Mouse (Mus musculus): ENCODE results near the gene Mpdu1.

GRCm38 (mm10) chr11:69606832-69607231, 55.6 kb downstream of the Mpdu1 start:
- TF ChIP-seq ZC3H11A (IDR thresholded peaks at IDR 0.05; ENCODE audit: low read depth, low read length) (no peak), MYB (IDR thresholded peaks at IDR 0.05; ENCODE audit: low read depth, low read length) (no peak), CHD2 (IDR thresholded peaks at IDR 0.05; ENCODE audit: low read length) (no peak), POLR2A (IDR thresholded peaks at IDR 0.05; ENCODE audit: control insufficient read depth in 1 of 2, insufficient read depth in 1 of 2, low read depth in 1 of 2, low read length in 2 of 2, poor library complexity in 1 of 2) (no peak), UBTF (IDR thresholded peaks at IDR 0.05; ENCODE audit: borderline replicate concordance, insufficient read depth, low read depth, low read length) (no peak), MYC (IDR thresholded peaks at IDR 0.05; ENCODE audit: low read depth, low read length) (peak; percentile 78), SMC3 (IDR thresholded peaks at IDR 0.05; ENCODE audit: low read depth, low read length) (no peak), ZNF384 (IDR thresholded peaks at IDR 0.05; ENCODE audit: low read depth, low read length) (peak; percentile 43; the same call in 1 of the 2 replicates), NELFE (IDR thresholded peaks at IDR 0.05; ENCODE audit: low read depth, low read length) (no peak)

Measured in MEL (cell line).